Mouse (Mus musculus): ENCODE results near the gene Prss37. TPM values are rescaled to one million over a fixed set of nuclear protein-coding genes. Genes with fewer than 3 reads are reported as not detected.

Gene Prss37
- total RNA-seq (2021), result not detected
- long read RNA-seq, experiment 1, result 0 reads
- long read RNA-seq, experiment 2, result 0 reads

- DNase-seq (ENCODE audit: low spot score in 2 of 2), result no peak
Measured at GRCm38 (mm10) chr6:40519408-40519807, at the start of gene Prss37. Gene Prss37, minus strand, starts transcription at chr6:40519508.

- DNase-seq (ENCODE audit: low spot score in 2 of 2), result no peak
Measured at GRCm38 (mm10) chr6:40554950-40555349, 35.6 kb upstream of the Prss37 start, which contains the start of gene Olfr461. Gene Olfr461, minus strand, starts transcription at chr6:40555050.

DNA sequence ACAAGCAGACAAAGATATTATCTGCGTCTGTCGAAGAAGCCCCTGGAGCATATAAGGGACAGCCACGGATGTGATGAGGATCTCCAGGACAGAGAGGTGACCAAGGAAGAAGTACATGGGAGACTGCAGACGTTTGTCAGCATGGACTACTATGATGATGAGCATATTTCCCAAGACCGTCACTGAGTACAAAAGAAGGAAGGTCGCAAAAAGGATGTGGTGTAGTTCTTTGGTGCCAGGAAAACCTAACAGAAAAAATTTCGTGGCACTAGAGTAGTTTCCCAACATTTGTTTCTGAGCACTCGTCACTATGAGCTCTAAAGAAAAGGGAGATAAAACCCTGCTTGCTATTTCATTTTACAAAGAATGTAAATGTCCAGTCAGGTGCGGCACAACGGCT is 25.4 kb upstream of the Prss37 start:
- DNase-seq (ENCODE audit: low spot score in 2 of 2), result no peak

- no peak for DNase-seq (ENCODE audit: low spot score in 2 of 2)
Measured at GRCm38 (mm10) chr6:40493229-40493628, 26.1 kb downstream of the Prss37 start, which contains the start of gene Tas2r108. Gene Tas2r108, plus strand, starts transcription at chr6:40493529.

GRCm38 (mm10) chr6:40490933-40491332 is 28.4 kb downstream of the Prss37 start, which contains the start of gene Tas2r137:
Gene Tas2r137, plus strand, starts transcription at chr6:40491233.
- no peak for DNase-seq (ENCODE audit: low spot score in 2 of 2)

- DNase-seq (ENCODE audit: low spot score in 2 of 2), result peak; percentile 9 to 11
Measured at GRCm38 (mm10) chr6:40482318-40482717, 37.0 kb downstream of the Prss37 start.

- no peak for DNase-seq (ENCODE audit: low spot score in 2 of 2)
Measured at GRCm38 (mm10) chr6:40479705-40480104, 39.6 kb downstream of the Prss37 start.

- no peak for DNase-seq (ENCODE audit: low spot score in 2 of 2)
Measured at GRCm38 (mm10) chr6:40476132-40476531, 43.2 kb downstream of the Prss37 start.

GRCm38 (mm10) chr6:40471720-40472010 is 47.6 kb downstream of the Prss37 start:
- no peak for DNase-seq (ENCODE audit: low spot score in 2 of 2)

DNA sequence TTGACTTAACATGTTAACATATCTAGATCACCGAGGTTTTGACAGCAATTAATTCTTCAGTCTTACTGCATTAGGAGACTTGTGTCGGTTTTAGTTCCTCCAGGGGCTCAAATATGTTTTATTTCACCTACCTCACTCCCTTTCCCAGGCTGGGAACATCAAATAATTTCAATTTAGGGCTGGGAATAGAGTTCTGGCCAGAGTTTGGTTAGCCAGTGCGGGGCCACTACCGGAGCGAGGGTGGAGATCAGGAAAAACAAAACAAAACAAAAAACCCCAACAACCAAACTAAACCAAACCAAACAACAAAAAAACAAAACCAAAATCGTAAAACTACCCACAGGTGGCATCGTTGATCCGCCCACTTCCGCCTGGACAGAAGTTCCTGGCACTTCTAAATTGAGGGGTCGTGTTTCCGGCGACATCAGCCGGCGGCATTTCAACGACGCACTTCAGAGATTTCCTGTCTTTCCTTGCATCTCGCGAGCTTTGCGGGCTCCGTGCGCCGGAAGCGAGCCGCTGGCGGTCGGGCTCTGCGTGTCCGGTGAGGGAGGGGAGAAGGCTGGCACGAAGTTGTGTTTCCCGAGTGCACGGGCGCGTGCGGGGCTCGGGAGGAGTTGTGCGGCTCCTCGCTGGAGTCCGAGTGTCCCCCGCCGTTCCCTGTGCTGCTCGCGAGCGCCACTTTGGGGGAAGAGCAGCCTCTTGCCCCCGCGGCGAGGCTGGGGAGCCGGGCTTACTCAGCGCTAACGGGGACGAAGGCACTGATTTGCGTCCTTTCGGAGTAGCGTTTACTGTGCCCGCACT is 48.2 kb downstream of the Prss37 start, which contains the start of gene Ssbp1:
Gene Ssbp1 (plus strand): TSS at position 437 of the 804 bp plus-strand sequence.
- peak; percentile 88 to 91 for DNase-seq (ENCODE audit: low spot score in 2 of 2)

DNA sequence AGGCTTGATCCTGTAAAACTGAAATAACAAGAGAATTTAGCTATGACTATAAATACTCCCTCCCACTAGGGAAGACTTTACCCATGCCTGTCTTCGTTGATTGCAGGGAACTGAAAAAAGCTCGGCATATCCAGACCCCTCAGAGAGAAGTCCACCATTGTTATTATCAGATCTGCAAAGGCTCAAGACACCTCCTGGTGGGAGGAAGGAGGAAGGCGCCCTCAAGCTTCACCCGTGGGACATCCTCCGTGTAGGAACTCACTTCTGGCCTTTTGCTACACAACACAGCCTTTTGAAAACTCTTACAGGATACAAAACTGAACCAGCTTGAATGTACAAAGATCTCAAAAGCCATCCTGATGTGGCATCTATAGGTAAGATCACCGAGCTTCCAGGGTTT is 53.6 kb downstream of the Prss37 start:
- no peak for DNase-seq (ENCODE audit: low spot score in 2 of 2)

Other genes with a start within 250 kb of the Prss37 start
- 10 to 100 TPM; 40.2 to 46.2 TPM for gene Agk, start 194.3 kb downstream of the Prss37 start, total RNA-seq (2021)
- 10 to 100 TPM; 60.6 to 72.1 TPM for gene E330009J07Rik, start 83.4 kb downstream of the Prss37 start, total RNA-seq (2021)
- gene Wee2, start 80.4 kb downstream of the Prss37 start, total RNA-seq (2021), result under 1 TPM in 1 of 2 experiments, not detected in 1; 0.33 TPM
- gene Ssbp1, start 48.2 kb downstream of the Prss37 start, total RNA-seq (2021), result 10 to 100 TPM; 27.9 to 31.7 TPM
- not detected for gene Tas2r137, start 28.3 kb downstream of the Prss37 start, total RNA-seq (2021)
- under 1 TPM in 1 of 2 experiments, not detected in 1; 0.35 TPM for gene Tas2r108, start 26.0 kb downstream of the Prss37 start, total RNA-seq (2021)
- not detected for gene Olfr461, start 35.5 kb upstream of the Prss37 start, total RNA-seq (2021)
- gene Olfr460, start 50.0 kb upstream of the Prss37 start, total RNA-seq (2021), result not detected
- 1 to 10 TPM in 1 of 2 experiments, under 1 TPM in 1; 1.00 to 1.5 TPM for gene Clec5a, start 66.3 kb upstream of the Prss37 start, total RNA-seq (2021)
- not detected for gene Tas2r138, start 93.8 kb upstream of the Prss37 start, total RNA-seq (2021)
- not detected for gene Mgam, start 109.3 kb upstream of the Prss37 start, total RNA-seq (2021)